Mouse (Mus musculus): ENCODE results near the gene Stx6. TPM values are rescaled to one million over a fixed set of nuclear protein-coding genes. Genes with fewer than 3 reads are reported as not detected.

The Stx6 gene
- total RNA-seq, 2 experiments from 2014 or later: 3.3 to 5.4 TPM

GRCm38 (mm10) chr1:155229464-155230411 is 71.2 kb downstream of the Stx6 start:
- no peak for ATAC-seq (replicated peaks; ENCODE audit: low FRiP score, poor library complexity, severe bottlenecking)

DNA sequence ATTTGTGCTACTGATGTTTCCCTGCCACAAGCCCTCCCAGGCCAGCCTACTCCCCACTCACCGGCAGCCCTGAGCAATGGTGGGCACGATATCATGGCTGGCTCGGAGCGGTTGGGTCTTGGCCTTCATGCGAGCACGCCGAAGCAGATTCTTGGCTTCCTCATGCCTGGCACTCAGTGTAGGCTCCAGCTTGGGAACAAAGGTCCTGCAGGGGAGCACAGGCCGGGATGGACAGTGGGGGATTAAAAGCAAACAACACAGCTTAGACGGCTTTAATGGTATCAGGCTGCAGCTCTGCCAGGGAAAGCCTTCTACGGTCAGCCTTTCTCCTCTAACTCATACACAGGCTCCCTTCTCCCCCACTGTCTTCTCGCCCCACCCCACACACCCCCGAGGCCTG is 73.9 kb downstream of the Stx6 start:
- ATAC-seq (replicated peaks; ENCODE audit: low FRiP score, poor library complexity, severe bottlenecking): no peak

- no peak for ATAC-seq (replicated peaks; ENCODE audit: low FRiP score, poor library complexity, severe bottlenecking)
These were observed 74.3 kb downstream of the Stx6 start for GRCm38 (mm10) chr1:155232786-155233185.

DNA sequence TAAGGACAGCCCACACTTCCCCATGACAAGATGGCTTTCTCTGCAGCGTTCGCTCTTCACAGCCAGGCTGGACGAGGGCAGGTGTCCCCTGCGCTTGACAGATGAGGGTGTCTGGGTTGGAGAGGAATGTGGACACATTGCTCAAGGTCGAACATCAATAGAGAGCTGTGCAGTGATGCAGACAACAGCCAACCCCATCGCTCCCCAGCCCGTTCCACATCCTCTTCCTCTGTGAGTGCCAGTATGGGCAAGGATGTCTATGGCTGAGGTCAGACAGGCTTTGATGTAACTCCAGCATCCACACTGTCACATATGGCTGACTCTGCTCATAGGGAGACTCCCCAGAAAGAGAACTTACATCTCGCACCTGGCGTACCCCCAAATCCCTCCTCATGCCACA is 74.9 kb downstream of the Stx6 start:
- ATAC-seq (replicated peaks; ENCODE audit: low FRiP score, poor library complexity, severe bottlenecking): no peak

DNA sequence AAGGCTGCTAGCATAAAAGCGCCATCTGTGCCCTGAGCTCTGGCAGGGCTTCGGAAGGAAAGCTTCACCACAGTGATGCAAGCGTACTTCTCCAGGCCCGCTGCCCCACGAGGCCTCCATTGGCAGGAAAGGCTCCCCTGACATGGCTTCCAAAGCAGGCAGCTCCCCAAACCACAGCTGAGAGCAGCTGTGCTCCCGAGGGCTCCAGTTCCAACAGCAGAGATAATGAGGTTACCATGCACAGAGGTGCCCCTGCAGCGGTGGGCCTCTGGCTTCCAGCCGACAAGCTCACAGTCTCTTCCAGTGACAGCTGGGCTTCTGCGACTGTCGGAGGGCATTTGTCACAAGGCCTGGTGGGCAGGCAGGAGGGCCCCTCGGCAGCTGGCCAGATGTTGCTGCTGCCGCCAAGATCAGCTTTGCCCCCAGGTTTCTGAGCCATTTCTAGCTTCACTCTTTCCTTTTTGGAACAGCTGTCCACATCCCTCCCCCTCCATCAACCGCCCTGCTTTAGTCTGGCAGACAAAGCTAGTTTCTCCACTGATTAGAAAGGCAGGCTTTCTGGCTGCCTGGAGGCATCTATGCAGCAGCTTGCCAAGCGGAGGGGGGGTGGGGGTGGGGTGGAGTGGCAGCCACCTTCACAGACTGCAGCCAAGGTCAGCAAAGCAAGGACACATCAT is 75.6 kb downstream of the Stx6 start:
- ATAC-seq (replicated peaks; ENCODE audit: low FRiP score, poor library complexity, severe bottlenecking): no peak

- ATAC-seq (replicated peaks; ENCODE audit: low FRiP score, poor library complexity, severe bottlenecking): no peak
These were observed 77.1 kb downstream of the Stx6 start for GRCm38 (mm10) chr1:155235641-155236040.

GRCm38 (mm10) chr1:155236306-155237024 is 78.0 kb downstream of the Stx6 start:
- no peak for ATAC-seq (replicated peaks; ENCODE audit: low FRiP score, poor library complexity, severe bottlenecking)

- ATAC-seq (replicated peaks; ENCODE audit: low FRiP score, poor library complexity, severe bottlenecking): no peak
These were observed 78.9 kb downstream of the Stx6 start for GRCm38 (mm10) chr1:155237390-155237789.

DNA sequence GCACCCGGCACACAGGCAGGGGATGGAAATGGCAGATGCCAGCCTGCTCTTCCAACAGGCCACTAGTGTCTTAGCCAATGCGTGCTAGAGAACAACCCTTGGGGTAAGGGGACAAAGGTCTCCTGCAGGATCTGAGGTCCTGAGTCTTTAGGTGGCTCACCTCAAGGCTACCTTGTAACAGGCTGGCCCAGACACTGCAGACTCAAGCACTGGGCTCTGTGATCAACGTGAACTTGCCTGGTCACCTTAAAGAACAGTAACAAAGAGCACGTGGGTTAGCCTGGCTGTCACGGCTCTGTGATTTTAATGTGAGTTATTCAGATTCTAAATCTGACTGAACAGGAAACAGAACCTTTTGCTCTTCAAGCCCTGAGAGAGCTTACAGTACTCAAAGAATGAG is 79.6 kb downstream of the Stx6 start:
- no peak for ATAC-seq (replicated peaks; ENCODE audit: low FRiP score, poor library complexity, severe bottlenecking)

DNA sequence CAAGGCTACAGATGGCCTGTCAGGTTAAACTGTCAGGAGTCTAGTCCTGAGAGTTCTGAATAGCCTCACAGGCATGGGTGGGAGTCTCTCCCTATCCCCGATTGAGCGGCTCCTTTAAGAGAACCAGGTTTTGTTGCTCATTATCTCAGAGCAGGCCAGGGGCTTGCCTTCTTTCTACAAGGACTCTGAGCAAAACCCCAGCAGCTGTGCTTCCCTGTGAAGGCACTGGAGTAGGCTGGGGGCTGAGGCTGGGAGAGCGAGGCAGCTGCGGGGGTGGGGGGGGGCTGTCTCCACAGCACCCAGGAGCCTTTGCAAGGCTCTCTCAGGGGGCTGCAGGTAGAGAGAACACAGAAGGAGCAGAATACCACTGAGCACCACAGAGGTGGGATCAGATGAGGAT is 80.7 kb downstream of the Stx6 start:
- ATAC-seq (replicated peaks; ENCODE audit: low FRiP score, poor library complexity, severe bottlenecking): no peak

DNA sequence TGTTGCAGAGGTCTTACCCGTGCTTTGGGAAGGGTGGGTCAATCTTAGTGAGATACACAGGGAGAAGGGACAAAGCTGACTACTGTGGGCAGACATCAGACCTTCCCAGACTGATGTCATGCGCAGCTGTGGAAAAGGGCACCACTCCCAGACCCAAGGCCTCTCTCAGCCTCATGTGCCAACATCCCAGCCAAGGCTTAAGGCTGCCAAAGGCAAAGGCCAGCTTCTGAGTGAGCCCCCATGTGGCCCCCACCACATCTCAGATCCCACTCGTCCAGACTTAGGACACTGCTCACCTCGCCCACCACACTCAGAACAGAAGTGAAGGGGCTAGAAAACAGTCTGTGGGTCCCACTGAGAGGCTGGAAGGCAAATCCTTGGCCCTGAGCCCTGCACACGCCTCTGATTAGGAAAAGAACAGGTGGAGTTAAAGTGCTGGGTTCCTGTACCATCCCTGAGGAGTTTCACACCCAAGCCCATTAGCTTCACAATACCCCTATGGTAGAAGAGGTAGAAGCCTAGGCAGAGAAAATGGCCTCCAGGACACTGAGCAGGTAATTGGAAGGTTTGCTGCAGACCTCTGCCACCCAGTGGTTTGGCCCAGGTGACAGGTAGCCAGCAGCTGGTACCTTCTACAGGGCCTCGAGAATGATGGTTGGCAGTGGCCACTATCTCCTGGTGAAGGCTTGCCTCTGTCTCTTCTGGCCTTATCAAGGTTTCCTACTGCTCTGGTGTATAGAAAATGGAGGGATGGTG is 81.6 kb downstream of the Stx6 start:
- no peak for ATAC-seq (replicated peaks; ENCODE audit: low FRiP score, poor library complexity, severe bottlenecking)

- no peak for ATAC-seq (replicated peaks; ENCODE audit: low FRiP score, poor library complexity, severe bottlenecking)
These were observed 83.4 kb downstream of the Stx6 start for GRCm38 (mm10) chr1:155241701-155242487.

DNA sequence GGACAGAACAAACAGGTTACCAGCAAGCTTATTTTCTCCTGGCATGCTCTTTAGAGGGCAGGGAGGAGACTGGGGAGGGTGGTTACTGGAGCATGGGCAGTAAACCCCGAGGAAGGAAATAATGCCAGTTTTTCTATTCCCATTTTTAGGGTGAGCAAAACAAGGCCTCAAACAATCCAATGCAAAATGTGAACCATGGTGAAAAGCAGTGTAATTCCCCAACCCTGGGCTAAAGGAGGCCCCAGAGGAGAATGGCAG is 83.9 kb downstream of the Stx6 start:
- ATAC-seq (replicated peaks; ENCODE audit: low FRiP score, poor library complexity, severe bottlenecking): no peak

DNA sequence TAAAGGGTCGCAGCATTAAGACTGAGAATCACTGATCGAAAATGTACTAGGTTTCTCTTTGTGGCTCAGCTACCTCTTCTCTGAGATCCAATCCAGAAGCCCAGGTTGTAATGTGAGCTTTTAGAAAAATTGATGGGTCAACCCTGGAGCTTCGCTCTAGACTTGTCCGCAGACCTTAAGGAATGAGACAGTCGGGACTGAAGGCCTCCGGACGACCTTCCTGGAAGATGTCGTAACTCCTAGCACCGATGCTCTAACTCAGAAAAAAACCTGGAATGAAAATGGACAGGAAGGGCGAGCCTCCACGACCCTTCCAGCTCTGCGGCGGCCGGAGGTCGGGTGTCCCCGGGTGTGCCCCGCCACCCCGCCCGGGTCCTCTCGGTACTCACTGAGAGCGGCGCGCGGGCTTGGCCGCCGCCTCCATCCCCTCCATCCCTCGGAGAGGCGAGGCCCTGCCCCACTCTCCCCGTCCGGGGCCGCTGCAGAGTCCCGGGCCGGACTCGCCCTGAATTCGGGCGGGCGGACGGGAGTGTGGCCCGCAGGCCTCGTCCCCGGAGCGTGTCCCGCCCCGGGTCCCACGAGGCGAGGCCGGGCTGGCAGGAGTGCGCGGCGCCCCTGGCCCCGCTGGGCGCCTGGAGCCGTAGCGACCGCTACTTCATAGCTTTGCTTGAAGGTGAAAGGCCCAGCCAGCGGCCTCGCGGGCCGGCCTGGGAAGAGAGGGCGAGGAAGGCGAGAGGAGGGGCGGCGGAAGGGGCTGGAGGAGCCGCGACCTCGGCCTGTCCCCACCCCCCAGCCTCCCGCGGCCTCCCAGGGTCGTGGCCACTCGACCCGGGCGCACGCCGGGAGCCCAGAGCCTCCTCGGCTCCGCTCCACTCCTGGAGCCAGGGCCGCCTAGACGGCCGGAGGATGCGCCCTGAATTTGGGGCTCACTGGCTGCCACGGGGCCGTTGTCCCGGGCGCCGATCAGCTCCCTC is 85.6 kb downstream of the Stx6 start, which contains the start of gene BC034090:
Gene BC034090, minus strand, starts transcription at position 648 of the 974 bp plus-strand sequence.
- no peak for ATAC-seq (replicated peaks; ENCODE audit: low FRiP score, poor library complexity, severe bottlenecking)

DNA sequence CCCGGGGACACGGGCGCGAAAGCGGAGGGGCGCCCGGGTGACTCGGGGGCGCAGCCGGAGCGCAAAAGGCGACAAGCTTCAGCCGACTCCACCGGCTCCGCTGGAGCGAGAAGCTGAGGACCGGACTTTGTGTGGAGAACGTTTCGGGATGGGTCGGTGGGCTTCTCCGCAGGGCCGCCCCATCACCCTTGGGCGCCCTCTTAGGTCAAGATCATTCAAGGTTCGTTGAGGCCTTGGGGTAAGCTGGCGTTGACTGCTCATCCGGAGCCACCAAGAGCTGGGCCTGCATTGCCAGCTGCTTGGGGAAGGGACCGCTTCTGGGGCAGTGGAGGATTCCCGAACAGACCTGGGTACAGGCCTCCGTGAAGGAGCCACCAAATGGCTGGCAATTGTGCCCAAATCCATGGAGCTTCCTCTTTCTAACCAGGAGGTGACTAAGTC is 86.3 kb downstream of the Stx6 start:
- ATAC-seq (replicated peaks; ENCODE audit: low FRiP score, poor library complexity, severe bottlenecking): no peak

DNA sequence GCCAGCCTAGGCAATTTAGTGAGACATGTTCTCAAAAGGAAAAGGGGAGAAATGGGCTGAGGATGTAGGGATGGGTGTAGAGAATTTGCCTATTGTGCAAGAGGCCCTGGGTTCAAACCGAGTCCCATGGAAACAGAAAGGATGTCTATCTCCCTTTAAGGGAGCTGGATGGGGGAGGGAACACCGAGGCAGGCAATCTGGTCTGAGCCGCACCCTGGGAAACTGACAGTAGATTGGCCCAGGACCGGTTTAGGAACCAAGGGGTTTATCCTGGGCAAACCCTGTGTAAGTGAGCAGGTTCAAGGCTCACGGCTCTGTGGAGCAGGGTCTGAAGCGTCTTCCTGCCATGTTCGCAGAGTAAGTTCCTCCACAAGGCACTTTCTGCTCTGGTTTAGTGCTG is 87.0 kb downstream of the Stx6 start:
- no peak for ATAC-seq (replicated peaks; ENCODE audit: low FRiP score, poor library complexity, severe bottlenecking)

DNA sequence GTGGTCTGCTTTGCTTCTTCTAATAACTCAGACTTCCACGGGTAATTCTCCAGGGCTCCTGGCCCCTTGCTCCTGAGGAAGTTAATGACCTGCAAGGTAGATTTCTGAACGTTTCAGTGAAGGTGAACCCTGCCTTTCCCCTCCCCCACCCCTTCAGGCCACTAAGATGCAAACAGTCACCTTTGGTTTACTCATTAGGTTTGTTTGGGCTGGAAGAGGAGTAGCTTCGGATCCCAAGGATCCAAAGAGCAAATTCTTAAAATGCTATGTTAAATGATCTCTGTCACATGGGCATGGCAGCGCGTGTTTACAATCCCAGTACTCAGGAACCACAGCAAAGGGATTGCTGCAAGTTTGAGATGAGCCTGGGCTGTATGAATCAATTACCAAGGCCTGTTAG is 88.9 kb downstream of the Stx6 start:
- no peak for ATAC-seq (replicated peaks; ENCODE audit: low FRiP score, poor library complexity, severe bottlenecking)

DNA sequence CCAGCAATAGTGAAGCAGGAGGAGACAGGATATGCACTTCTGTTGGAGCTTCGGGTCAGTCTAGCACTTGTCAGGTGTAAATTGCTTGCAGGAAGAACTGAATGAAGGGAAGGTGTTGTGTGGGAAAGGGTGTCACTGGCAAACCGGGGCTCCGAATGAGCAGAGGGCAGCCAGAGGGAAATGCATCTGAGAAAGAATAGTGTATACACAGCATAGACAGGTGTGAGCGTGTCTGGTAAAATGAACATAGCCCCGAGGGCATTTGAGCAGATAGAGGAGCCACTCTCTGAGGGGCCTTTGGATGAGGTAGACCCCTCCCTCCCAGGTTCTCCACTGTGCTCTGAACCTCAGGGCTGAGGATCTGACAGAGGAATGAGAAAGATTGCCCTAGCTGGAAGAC is 89.5 kb downstream of the Stx6 start:
- ATAC-seq (replicated peaks; ENCODE audit: low FRiP score, poor library complexity, severe bottlenecking): no peak
